Mouse (Mus musculus) hindbrain, embryonic 11.5 days (tissue): ENCODE measurements around the gene Phykpl. TPM values are rescaled to one million over a fixed set of nuclear protein-coding genes. Genes with fewer than 3 reads are reported as not detected.
A peak's percentile ranks its signal among the peaks of the same experiment; 100 is the strongest.

Experiments used
- ATAC-seq: fragments of 200-750 bp; cut with Nextera tagmentation; 2 replicates; pipeline ENCODE4 v1.8.0; 2017; ENCODE audit warnings: mild to moderate bottlenecking, moderate TSS enrichment, moderate library complexity; ENCODE audit not compliant: low FRiP score
- DNase-seq: peaks from one replicate; pipeline ENCODE4 v3.0.0-alpha.2; 2015; ENCODE audit warnings: low spot score
- H3K27ac ChIP-seq: fragments of 300-500 bp; sonication (generic); 2 replicates; pipeline ENCODE4 v1.5.1; 2014; ENCODE audit warnings: mild to moderate bottlenecking, low read depth, low read length
- H3K27me3 ChIP-seq: fragments of 300-500 bp; sonication (generic); 2 replicates; pipeline ENCODE4 v1.6.1; 2014; ENCODE audit warnings: mild to moderate bottlenecking, low read length, moderate library complexity, mixed read lengths; ENCODE audit not compliant: control insufficient read depth, insufficient read depth
- H3K36me3 ChIP-seq: fragments of 300-500 bp; sonication (generic); 2 replicates; pipeline ENCODE4 v1.6.1; 2014; ENCODE audit warnings: mild to moderate bottlenecking, low read length, moderate library complexity, mixed read lengths; ENCODE audit not compliant: control insufficient read depth, insufficient read depth
- H3K4me1 ChIP-seq: fragments of 300-500 bp; sonication (generic); replicated peaks from 2 replicates; pipeline ENCODE4 v1.6.1; 2014; ENCODE audit warnings: low read length, mixed read lengths; ENCODE audit not compliant: control insufficient read depth, insufficient read depth
- H3K4me2 ChIP-seq: fragments of 300-500 bp; sonication (generic); replicated peaks from 2 replicates; pipeline ENCODE4 v1.6.1; 2014; ENCODE audit warnings: mild to moderate bottlenecking, low read depth, low read length
- H3K4me3 ChIP-seq: fragments of 300-500 bp; sonication (generic); 2 replicates; pipeline ENCODE4 v1.5.1; 2014; ENCODE audit warnings: low read depth, low read length
- H3K9ac ChIP-seq: fragments of 300-500 bp; sonication (generic); 2 replicates; pipeline ENCODE4 v1.6.1; 2014; ENCODE audit warnings: low read depth, low read length
- H3K9me3 ChIP-seq: fragments of 300-500 bp; sonication (generic); 2 replicates; pipeline ENCODE4 v1.6.1; 2016; ENCODE audit warnings: low read length; ENCODE audit not compliant: control insufficient read depth
- WGBS: fragments of 180-500 bp; shearing (Covaris S2); extraction: QIAGEN DNeasy Blood & Tissue Kit; methylation state at CpG from one replicate; pipeline ENCODE4 v1.1.7; 2014; 5-methylcytosine and 5-hydroxymethylcytosine counted together
- polyA plus RNA-seq: library from polyadenylated mRNA; unstranded; fragments of >200 nt; fragmentation: Nextera tagmentation; extraction: Ambion mirVana; gene quantifications from 2 replicates; pipeline ENCODE4 v1.2.1, GENCODE M21; 2014

Gene Phykpl
- polyA plus RNA-seq, 1 experiment from 2014 or later, result 13.2 TPM

DNA sequence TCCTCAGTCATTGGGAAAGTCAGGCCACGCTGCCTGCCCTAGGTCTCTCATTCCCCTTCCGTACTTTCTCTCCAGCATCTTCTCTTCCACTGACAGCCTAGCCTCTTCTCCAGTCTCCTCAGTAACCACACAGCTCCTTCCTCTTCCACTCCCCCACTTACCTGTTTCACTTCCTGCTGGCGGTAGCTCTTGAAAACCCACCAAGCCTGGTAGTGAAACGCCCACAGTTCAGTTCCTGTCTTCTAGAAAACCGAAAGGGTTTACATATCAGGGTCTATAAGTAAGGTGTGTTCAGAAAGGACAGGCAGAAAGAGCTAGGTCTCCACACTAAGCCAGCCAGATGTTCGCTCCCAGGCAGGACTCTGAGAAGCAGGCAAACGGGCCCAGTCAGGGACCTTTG lies 7.0 kb upstream of the Phykpl start:
- no peak overlapping the region for H3K9ac ChIP-seq
- H3K27ac ChIP-seq, result no peak overlapping the region
- no peak for ATAC-seq
- H3K4me3 ChIP-seq, result no peak overlapping the region
- no peaks in the 10 kb centered on the region for H3K27me3 ChIP-seq
- WGBS, result 84% methylated on average over 7 of the region's 7 CpGs
- no peaks in the 10 kb centered on the region for H3K9me3 ChIP-seq
- no peak for DNase-seq
- no peaks in the 10 kb centered on the region for H3K36me3 ChIP-seq
- no peaks in the 10 kb centered on the region for H3K4me1 ChIP-seq
- H3K4me2 ChIP-seq, result no peak overlapping the region

DNA sequence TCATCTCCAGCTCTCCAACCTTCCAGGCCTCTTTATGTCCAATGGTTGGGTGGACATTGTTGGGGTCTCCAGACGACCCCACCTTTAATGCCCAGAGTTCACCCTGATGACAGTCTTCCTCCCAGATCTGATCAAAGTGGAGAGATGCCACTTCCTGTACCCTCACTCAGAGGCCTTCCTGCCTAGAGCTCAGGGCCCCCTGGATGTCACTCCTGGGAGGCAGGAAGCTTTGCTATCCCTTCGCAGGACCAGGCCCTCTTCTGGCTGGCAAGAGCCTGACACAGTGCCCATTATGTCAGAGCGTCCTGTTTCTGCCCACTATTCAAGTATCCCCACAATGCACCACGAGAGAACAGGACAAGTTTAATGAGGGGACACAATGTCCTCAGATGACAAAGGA lies 5.5 kb upstream of the Phykpl start:
- H3K4me1 ChIP-seq, result peaks cover 2% of the 10 kb centered on the region; the same call in 1 of the 2 replicates
- H3K36me3 ChIP-seq, result no peaks in the 10 kb centered on the region
- no peaks in the 10 kb centered on the region for H3K27me3 ChIP-seq
- H3K27ac ChIP-seq, result no peak overlapping the region
- WGBS, result 69% methylated on average over 4 of the region's 4 CpGs
- H3K9me3 ChIP-seq, result no peaks in the 10 kb centered on the region
- no peak overlapping the region for H3K4me2 ChIP-seq
- DNase-seq, result no peak
- H3K9ac ChIP-seq, result no peak overlapping the region
- H3K4me3 ChIP-seq, result no peak overlapping the region
- ATAC-seq, result no peak

DNA sequence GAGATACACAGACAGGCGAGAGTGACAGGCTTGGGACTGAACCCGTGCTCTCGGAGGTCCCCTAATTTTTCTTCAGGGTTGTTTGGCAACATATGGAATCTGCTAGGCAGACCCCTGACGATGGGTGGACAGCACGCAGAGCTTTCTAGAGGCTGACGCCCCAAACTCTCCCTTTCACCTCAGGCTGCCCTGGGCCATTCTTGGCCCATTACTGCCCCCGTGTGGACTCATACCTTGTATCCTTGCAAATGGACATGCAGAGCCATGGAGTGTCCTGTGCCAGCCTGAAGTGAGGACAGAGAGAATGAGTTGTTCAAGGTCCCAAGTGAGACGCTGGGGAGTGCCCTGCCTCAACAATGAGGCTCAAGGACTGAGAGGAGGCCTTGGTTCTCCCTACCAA lies 1.8 kb upstream of the Phykpl start:
- H3K4me3 ChIP-seq, result no peak overlapping the region
- peaks cover 3% of the 10 kb centered on the region for H3K4me1 ChIP-seq
- 24% methylated on average over 8 of the region's 8 CpGs for WGBS
- DNase-seq (peak; percentile 85), ATAC-seq (no peak)
- no peak overlapping the region for H3K4me2 ChIP-seq
- H3K9ac ChIP-seq, result no peak overlapping the region
- H3K27ac ChIP-seq, result no peak overlapping the region
- H3K27me3 ChIP-seq, result no peaks in the 10 kb centered on the region
- peaks cover 9% of the 10 kb centered on the region for H3K36me3 ChIP-seq
- H3K9me3 ChIP-seq, result no peaks in the 10 kb centered on the region

DNA sequence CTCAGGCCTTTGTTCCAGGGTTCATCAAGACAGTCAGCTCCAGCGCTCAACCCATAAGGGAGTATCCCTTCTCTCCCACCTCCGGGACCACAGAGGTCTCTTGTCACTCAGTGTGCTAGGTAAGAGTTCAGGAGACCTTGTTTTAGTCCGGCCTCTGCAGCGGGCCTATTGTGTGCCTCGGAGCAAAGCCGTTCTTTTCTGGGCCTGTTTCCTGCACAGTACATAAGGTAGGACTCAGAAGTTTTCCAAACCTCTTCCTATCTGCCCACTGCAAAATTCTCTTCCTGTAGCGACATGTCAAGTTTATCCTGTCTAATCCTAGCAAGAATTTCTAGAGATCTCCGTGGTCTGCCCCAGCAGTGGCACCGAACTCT lies 513 bp upstream of the Phykpl start:
- H3K4me3 ChIP-seq, result peak overlapping the region; percentile 50
- peaks cover 3% of the 10 kb centered on the region for H3K4me1 ChIP-seq
- 13% methylated on average over 9 of the region's 9 CpGs for WGBS
- H3K27me3 ChIP-seq, result no peaks in the 10 kb centered on the region
- H3K36me3 ChIP-seq, result peaks cover 14% of the 10 kb centered on the region
- H3K9me3 ChIP-seq, result no peaks in the 10 kb centered on the region
- peak overlapping the region; percentile 66 for H3K9ac ChIP-seq
- H3K27ac ChIP-seq, result peak overlapping the region; percentile 90
- ATAC-seq, result peak; percentile 38
- peak overlapping the region; percentile 86 for H3K4me2 ChIP-seq
- DNase-seq, result no peak

DNA sequence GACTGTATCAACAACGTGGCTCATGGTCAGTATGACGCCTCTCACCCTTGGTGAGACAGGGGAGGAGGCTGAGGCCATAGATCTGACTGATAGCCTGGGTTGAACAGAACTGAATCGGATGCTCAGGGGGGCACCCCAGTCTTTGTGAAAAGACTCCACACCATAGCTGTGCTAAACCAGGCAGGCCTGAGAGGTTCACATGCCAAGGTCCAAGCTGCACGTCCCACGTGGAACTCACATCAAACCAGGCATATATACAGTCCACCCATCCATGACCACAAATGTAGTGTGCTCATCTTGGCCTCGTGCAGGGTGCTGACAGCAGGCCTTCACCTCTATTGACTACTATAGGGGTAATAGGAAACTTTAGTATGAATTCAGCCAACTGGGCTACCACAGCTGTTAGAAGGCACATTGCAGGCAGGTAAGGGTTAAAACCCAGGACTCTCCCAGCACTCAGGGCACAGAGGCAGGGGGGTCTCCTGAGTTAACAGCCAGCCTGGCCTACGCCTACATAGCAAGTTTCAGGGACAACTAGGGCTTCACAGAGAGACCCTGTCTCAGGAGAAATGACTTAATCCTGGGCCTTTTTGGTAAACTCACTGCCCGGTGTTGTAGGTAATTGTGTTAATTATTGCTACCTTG lies 1.2 kb downstream of the Phykpl start:
- H3K4me1 ChIP-seq, result peaks cover 3% of the 10 kb centered on the region
- peak overlapping the region; percentile 90; the same call in 1 of the 2 replicates for H3K27ac ChIP-seq
- no peaks in the 10 kb centered on the region for H3K27me3 ChIP-seq
- peak overlapping the region; percentile 50; the same call in 1 of the 2 replicates for H3K4me3 ChIP-seq
- H3K9me3 ChIP-seq, result no peaks in the 10 kb centered on the region
- ATAC-seq (no peak), DNase-seq (no peak)
- peak overlapping the region; percentile 66; the same call in 1 of the 2 replicates for H3K9ac ChIP-seq
- peak overlapping the region; percentile 86; the same call in 1 of the 2 replicates for H3K4me2 ChIP-seq
- peaks cover 23% of the 10 kb centered on the region for H3K36me3 ChIP-seq
- 68% methylated on average over 8 of the region's 8 CpGs for WGBS

DNA sequence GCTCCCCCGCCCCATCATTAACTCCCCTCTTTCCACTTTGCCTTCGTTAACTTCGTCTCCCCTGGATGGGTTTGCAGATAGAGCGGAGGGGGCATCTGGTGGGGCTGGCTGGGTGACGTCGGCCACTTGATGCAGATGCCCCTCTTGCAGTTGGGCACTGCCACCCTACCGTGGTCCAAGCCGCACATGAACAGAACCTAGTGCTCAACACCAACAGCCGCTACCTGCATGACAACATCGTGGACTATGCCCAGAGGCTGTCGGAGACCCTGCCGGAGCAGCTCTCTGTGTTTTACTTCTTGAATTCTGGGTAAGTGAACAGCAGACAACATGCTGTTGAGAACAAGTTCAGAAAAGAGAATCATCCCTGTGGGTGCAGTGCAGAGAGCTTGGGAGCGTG lies 1.9 kb downstream of the Phykpl start:
- 98% methylated on average over 13 of the region's 13 CpGs for WGBS
- Histone ChIP-seq H3K9ac (no peak overlapping the region), H3K4me3 (no peak overlapping the region), H3K27ac (no peak overlapping the region), H3K4me1 (peaks cover 3% of the 10 kb centered on the region), H3K4me2 (no peak overlapping the region), H3K9me3 (no peaks in the 10 kb centered on the region), H3K27me3 (no peaks in the 10 kb centered on the region), H3K36me3 (peaks cover 25% of the 10 kb centered on the region)
- ATAC-seq (no peak), DNase-seq (no peak)

DNA sequence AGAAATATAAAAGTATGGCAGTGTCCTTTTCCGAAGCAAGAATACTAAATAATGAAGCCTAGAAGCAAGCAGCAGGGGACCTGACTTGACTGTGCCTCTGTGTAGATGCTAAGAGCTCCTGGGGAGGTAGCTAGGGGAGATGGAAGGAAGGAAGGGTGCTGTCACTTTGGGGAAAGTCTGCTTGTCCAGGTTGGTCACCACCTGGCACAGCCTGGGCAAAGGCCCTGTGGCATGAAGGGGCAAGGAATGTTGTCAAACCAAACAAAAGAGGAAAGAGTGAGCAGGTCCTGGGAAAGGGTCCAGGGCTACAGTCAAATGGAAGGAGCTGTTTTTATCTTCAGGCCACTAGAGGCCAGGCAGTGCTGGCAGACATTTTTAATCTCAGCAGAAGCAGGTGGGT lies 2.5 kb downstream of the Phykpl start:
- Histone ChIP-seq H3K9ac (no peak overlapping the region), H3K27ac (no peak overlapping the region), H3K4me1 (peaks cover 3% of the 10 kb centered on the region), H3K27me3 (no peaks in the 10 kb centered on the region), H3K9me3 (no peaks in the 10 kb centered on the region), H3K36me3 (peaks cover 28% of the 10 kb centered on the region), H3K4me2 (no peak overlapping the region), H3K4me3 (no peak overlapping the region)
- 96% methylated on average over 1 of the region's 1 CpGs for WGBS
- DNase-seq, result no peak
- ATAC-seq, result no peak

DNA sequence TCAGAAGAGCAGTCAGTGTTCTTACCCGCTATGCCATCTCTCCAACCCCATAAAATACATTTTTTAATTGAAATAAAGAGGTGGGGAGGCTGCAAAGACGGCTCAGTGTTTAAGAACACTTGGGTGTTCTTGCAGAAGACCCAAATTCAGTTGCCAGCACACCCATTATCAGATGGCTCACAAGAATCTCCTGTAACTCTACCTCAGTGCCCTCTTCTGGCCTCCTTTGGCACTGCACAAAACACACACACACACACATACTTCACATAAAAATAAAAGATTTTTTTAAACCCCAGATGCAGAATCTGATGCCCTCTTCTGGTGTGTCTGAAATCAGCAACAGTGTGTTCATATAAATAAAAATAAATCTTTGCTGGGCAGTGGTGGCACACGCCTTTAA lies 4.3 kb downstream of the Phykpl start:
- Histone ChIP-seq H3K36me3 (peaks cover 28% of the 10 kb centered on the region), H3K4me1 (peaks cover 2% of the 10 kb centered on the region), H3K4me3 (no peak overlapping the region), H3K4me2 (no peak overlapping the region), H3K27ac (no peak overlapping the region), H3K9ac (no peak overlapping the region), H3K9me3 (no peaks in the 10 kb centered on the region), H3K27me3 (no peaks in the 10 kb centered on the region)
- ATAC-seq (no peak), DNase-seq (no peak)
- 95% methylated on average over 3 of the region's 3 CpGs for WGBS

DNA sequence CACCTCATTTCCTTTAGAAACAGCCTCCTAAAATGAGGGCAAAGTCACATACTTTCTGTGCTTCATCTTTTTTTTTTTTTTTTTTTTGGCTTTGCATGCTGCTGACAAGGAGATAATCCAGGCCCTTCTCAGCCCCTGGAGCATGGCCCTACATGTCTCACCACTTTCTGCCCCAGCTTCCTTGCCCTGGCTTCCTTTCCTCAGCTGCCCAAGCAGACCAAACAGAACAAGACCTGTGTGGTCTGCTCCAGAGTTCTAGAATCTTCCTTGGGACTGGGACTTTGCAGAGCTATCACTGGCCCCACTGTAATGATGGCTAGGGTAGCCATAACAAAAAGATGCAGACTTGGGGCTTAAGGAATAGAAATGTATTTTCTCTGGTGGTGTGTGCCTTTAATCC lies 5.4 kb downstream of the Phykpl start:
- Histone ChIP-seq H3K9ac (no peak overlapping the region), H3K27ac (no peak overlapping the region), H3K4me1 (no peaks in the 10 kb centered on the region; the same call in 1 of the 2 replicates), H3K27me3 (no peaks in the 10 kb centered on the region), H3K4me2 (no peak overlapping the region), H3K4me3 (no peak overlapping the region), H3K9me3 (no peaks in the 10 kb centered on the region), H3K36me3 (peaks cover 31% of the 10 kb centered on the region)
- DNase-seq (no peak), ATAC-seq (no peak)
